Mouse (Mus musculus) macrophage (primary cell): Measurements from ENCODE around the gene Cpox. TPM values are rescaled to one million over a fixed set of nuclear protein-coding genes. Genes with fewer than 3 reads are reported as not detected.
"Not testable (repeated sequence)": the region's sequence is repeated elsewhere in the genome, so short reads cannot be mapped to it uniquely, and the experiment has no call there.

Source experiments
- H3K27ac ChIP-seq: fragments of 350-480 bp; formaldehyde crosslinking; 2 replicates; pipeline ENCODE4 v1.9.0; 2021
- H3K36me3 ChIP-seq: fragments of 350-480 bp; formaldehyde crosslinking; 2 replicates; pipeline ENCODE4 v1.9.0; 2021; ENCODE audit errors: inconsistent target
- H3K4me3 ChIP-seq: fragments of 350-480 bp; formaldehyde crosslinking; 2 replicates; pipeline ENCODE4 v1.9.0; 2021; ENCODE audit errors: inconsistent target
- H3K79me2 ChIP-seq: fragments of 350-480 bp; formaldehyde crosslinking; 2 replicates; pipeline ENCODE4 v1.9.0; 2021; ENCODE audit errors: inconsistent target
- WGBS: methylation state at CpG from one replicate; pipeline ENCODE4 v1.1.7; 2026; ENCODE audit warnings: inconsistent platforms; ENCODE audit not compliant: missing documents; 5-methylcytosine and 5-hydroxymethylcytosine counted together
- polyA plus RNA-seq: library from polyadenylated mRNA; stranded (reverse); fragments of 250-400 nt; gene quantifications from 3 replicates; pipeline ENCODE4 v1.2.4, GENCODE M21; 2018; ENCODE audit warnings: inconsistent platforms

Cpox gene
- polyA plus RNA-seq, 1 experiment from 2014 or later, result 9.6 TPM

DNA sequence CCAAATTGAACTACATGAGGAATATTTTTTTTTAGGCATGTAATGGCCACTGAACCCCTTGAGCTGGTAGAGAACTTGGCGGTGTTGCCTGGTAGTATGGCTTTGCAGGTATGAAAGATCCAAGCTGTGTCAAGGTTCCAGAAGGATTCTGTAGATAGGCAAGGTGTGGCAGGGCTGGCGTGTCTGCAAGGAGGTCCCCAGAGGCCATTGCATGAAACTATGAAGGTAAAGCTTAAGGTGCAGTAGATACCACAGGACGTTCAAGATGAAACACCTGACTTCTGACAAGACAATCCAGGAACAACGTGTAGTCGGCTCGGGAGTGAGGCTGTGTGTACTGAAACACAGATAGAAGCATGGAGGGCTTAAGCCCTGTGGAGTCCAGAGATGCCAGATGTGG, 11.4 kb upstream of the Cpox start:
- Histone ChIP-seq H3K4me3 (no peak overlapping the region), H3K79me2 (no peaks in the 10 kb centered on the region), H3K27ac (no peak overlapping the region), H3K36me3 (no peaks in the 10 kb centered on the region)
- 92% methylated on average over 6 of the region's 6 CpGs for WGBS

DNA sequence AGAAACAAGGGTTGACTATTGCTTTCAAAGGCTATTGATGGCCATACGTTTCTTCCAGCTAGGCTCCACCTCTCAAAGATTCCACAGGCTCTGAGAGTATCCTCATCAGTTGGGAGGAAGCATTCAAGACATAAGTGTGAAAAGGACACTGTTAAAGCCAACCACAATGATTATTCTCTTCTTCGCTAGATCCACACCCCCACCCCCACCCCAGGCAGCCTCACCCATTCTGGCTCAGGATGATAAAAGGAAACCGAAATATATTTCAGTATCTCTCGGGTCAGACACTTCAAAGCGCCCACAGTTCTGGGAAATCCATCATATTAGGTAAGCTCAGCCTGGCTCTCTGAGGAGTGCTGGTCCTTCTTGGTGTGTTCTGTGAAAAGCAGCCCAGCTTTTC, 8.3 kb upstream of the Cpox start:
- Histone ChIP-seq H3K36me3 (no peaks in the 10 kb centered on the region), H3K27ac (no peak overlapping the region), H3K4me3 (no peak overlapping the region), H3K79me2 (no peaks in the 10 kb centered on the region)
- WGBS, result 83% methylated on average over 5 of the region's 5 CpGs

DNA sequence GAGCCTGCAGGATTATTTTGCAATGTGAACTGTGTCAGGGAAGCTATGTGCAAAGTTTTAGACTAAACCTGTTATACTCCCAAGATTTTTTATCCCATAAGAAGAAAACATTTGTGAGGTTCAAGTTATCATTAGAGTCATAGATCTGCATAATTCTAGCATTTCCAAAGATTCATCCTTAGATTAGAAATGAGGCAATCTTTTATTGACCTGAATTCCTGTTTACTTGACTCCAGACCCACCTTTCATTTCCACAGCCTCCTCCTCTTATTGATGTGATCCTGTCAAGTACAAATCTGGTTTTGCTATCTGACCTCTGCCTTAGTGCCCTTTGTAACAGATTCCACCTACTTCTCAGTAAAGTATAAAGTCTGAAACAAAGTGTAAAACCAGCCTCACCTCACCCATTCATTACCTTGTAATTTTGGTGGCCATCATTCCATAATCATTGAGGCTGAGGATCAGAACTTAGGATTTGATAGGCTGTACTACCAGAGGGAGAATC, 7.8 kb upstream of the Cpox start:
- Histone ChIP-seq H3K27ac (no peak overlapping the region), H3K36me3 (no peaks in the 10 kb centered on the region), H3K79me2 (no peaks in the 10 kb centered on the region), H3K4me3 (no peak overlapping the region)

DNA sequence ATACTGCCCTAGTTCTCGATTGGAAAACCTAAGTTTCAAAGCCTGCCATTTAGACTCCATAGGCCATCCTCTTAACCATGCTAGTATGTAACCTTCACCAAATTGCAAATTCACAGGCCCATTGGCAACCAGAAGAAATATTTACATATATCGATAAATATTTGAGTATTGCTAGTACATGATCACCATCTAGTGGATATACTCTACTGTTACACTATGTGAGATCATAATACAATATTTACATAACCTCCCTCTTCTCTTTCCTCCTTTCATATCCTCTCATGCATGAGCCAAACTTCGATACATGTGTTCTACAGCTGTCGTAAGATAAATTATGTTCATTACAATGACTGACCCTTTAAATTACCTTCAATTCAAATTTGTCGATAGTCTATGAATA, 7.1 kb upstream of the Cpox start:
- Histone ChIP-seq H3K36me3 (no peaks in the 10 kb centered on the region), H3K79me2 (no peaks in the 10 kb centered on the region), H3K4me3 (no peak overlapping the region), H3K27ac (no peak overlapping the region)
- WGBS, result 59% methylated on average over 5 of the region's 5 CpGs

DNA sequence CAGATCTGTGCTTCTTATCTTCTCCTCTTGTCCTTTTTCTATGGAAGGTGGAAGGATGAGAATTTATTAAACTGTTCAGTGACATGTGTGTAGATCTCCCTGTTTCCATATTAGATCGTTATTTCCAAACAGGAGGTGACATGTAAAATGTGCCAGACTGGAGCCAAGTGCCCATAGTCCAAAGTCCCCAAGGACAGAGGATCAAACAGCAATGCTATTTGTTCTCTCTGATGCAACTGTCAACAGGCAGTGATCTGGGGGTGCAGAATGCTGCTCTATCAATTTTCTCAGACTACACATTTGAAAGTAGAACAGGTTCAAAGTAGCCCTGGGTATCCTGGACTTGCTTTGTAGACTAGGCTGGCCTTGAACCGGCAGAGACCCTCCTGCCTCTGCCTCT, 6.3 kb upstream of the Cpox start:
- WGBS, result 100% methylated on average over 2 of the region's 2 CpGs
- Histone ChIP-seq H3K79me2 (no peaks in the 10 kb centered on the region), H3K36me3 (no peaks in the 10 kb centered on the region), H3K4me3 (no peak overlapping the region), H3K27ac (no peak overlapping the region)

DNA sequence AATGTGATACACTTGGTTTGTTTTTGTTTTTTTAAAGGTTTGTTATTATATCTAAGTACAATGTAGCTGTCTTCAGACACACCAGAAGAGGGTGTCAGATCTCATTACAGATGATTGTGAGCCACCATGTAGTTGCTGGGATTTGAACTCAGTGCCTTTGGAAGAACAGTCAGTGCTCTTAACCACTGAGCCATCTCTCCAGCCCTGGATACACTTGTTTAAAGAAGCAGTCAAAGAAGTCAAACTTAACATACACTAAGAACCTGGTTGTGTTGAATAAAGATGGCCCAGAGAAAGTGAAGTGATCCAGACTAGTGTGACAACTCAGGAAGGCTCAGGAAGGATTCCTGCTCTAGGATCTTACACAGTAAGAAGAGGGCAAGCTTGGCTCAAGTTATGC, 5.0 kb upstream of the Cpox start:
- H3K36me3 ChIP-seq, H3K4me3 ChIP-seq, H3K79me2 ChIP-seq, H3K27ac ChIP-seq: not testable (repeated sequence)

GRCm38 (mm10) chr16:58666681-58667080, 3.4 kb upstream of the Cpox start:
- WGBS, result 79% methylated on average over 3 of the region's 3 CpGs
- not testable (repeated sequence) for H3K36me3 ChIP-seq, H3K79me2 ChIP-seq, H3K27ac ChIP-seq, H3K4me3 ChIP-seq

DNA sequence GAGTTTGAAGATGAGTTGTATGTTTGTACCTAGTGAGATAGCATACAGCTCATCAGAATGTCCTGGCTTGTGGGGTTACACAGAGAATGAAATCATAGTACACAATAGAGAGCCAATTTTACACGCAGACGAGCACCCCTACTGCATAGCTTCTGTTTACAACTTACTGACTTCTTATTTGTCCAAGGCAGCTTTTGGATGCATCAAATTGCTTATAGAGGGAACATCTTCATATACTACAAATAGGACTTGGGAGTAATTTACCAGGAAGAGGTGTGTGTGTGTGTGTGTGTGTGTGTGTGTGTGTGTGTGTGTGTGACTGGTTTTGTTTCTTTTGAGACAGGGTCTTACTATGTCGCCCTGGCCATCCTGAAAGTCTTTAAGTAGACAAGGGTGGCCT, 1.5 kb upstream of the Cpox start:
- 100% methylated on average over 3 of the region's 3 CpGs for WGBS
- Histone ChIP-seq H3K4me3 (no peak overlapping the region), H3K36me3 (no peaks in the 10 kb centered on the region), H3K27ac (no peak overlapping the region), H3K79me2 (no peaks in the 10 kb centered on the region)

DNA sequence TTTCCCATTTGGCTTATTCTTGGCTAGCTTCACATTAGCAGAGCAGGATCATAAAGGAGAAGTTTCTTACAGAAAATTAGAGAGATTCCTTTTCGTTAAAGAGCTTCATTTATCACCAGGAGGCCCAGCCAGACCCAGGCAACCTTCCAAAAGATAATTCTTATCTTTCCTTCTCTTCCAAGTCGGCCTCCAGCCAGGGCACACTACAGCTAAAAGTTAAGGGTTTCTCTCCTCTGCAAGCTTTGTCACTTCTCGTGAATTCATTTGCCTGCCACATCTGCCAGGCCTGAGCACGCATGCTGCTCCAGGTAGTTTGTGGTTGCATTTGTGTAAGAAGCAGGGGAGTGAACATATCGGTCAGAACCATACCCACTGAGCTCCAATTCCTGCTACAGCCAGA, 828 bp upstream of the Cpox start:
- WGBS, result 80% methylated on average over 5 of the region's 5 CpGs
- peaks cover 6% of the 10 kb centered on the region; the same call in 1 of the 2 replicates for H3K36me3 ChIP-seq
- H3K27ac ChIP-seq, result no peak overlapping the region
- no peak overlapping the region for H3K4me3 ChIP-seq
- no peaks in the 10 kb centered on the region for H3K79me2 ChIP-seq

DNA sequence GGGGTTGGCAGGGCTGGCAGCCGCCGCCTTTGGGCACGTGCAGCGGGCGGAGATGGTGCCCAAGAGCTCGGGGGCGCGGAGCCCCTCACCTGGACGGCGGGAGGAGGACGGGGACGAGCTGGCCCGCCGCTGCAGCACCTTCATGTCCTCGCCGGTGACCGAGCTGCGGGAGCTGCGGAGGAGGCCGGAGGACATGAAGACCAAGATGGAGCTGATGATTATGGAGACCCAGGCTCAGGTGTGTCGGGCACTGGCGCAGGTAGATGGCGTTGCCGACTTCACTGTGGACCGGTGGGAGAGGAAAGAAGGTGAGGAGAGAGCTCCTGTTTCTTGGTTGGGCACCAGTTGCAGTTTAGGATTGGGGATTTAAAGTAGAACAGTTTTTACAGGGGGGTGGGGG, 551 bp downstream of the Cpox start:
- H3K27ac ChIP-seq, result no peak overlapping the region
- WGBS, result under 1% methylated on average over 25 of the region's 25 CpGs

GRCm38 (mm10) chr16:58671212-58671985, 1.3 kb downstream of the Cpox start:
- peaks cover 16% of the 10 kb centered on the region; the same call in 1 of the 2 replicates for H3K36me3 ChIP-seq
- no peak overlapping the region for H3K4me3 ChIP-seq
- WGBS, result 87% methylated on average over 7 of the region's 8 CpGs
- no peak overlapping the region for H3K27ac ChIP-seq
- no peaks in the 10 kb centered on the region for H3K79me2 ChIP-seq

More for the DNA sequence above, 551 bp downstream of the Cpox start:
- H3K4me3 ChIP-seq, result peak overlapping the region; percentile 41
- H3K36me3 ChIP-seq, result peaks cover 16% of the 10 kb centered on the region; the same call in 1 of the 2 replicates
- no peaks in the 10 kb centered on the region for H3K79me2 ChIP-seq

GRCm38 (mm10) chr16:58672396-58672795, 2.3 kb downstream of the Cpox start:
- WGBS, result 90% methylated on average over 12 of the region's 13 CpGs
- Histone ChIP-seq H3K27ac (no peak overlapping the region), H3K36me3 (peaks cover 16% of the 10 kb centered on the region; the same call in 1 of the 2 replicates), H3K79me2 (no peaks in the 10 kb centered on the region), H3K4me3 (no peak overlapping the region)

DNA sequence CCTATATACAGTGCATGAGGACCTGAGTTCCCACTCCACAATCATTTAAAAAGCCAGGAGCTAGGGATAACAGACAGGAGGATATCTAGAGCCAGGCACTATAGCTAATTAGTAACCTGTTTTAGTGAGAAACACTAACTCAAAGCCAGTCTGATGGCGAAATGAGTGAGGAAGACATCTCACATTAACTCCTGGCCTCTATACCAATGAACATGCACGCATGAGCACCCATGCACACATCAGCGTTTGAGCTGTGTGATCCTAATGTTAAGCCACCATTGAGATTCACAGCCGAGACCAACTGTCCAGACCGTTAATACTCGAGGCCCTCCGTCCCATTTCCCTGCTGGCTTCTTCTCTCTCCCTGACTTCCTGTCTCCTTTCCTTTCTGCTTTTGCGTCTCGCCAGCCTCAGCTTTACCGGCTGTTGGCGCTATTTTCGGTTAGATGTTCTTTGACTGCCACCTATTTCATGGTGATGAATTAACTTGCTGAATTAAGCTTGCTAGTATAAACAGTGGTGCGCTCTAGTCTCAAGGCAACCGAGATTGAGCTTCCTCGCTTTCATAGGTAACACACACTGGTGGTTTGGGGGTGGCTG, 3.8 kb downstream of the Cpox start:
- WGBS, result 92% methylated on average over 15 of the region's 15 CpGs
- H3K4me3 ChIP-seq, result no peak overlapping the region
- H3K27ac ChIP-seq, result no peak overlapping the region
- no peaks in the 10 kb centered on the region for H3K79me2 ChIP-seq
- peaks cover 16% of the 10 kb centered on the region; the same call in 1 of the 2 replicates for H3K36me3 ChIP-seq

GRCm38 (mm10) chr16:58675256-58675655, 5.2 kb downstream of the Cpox start:
- 93% methylated on average over 13 of the region's 13 CpGs for WGBS
- H3K36me3 ChIP-seq, result peaks cover 16% of the 10 kb centered on the region; the same call in 1 of the 2 replicates
- no peak overlapping the region for H3K27ac ChIP-seq
- H3K4me3 ChIP-seq, result no peak overlapping the region
- no peaks in the 10 kb centered on the region for H3K79me2 ChIP-seq

- no peak overlapping the region for H3K27ac ChIP-seq
- 100% methylated on average over 7 of the region's 7 CpGs for WGBS
- no peak overlapping the region for H3K4me3 ChIP-seq
- H3K36me3 ChIP-seq, result peaks cover 16% of the 10 kb centered on the region; the same call in 1 of the 2 replicates
- H3K79me2 ChIP-seq, result no peaks in the 10 kb centered on the region
Observed at GRCm38 (mm10) chr16:58676156-58676555, 6.1 kb downstream of the Cpox start.
